Mouse (Mus musculus) hindbrain, embryonic 10.5 days (tissue): ENCODE data around the gene Plac1. TPM values are rescaled to one million over a fixed set of nuclear protein-coding genes. Genes with fewer than 3 reads are reported as not detected.

Source experiments
- DNase-seq: peaks from one replicate; pipeline ENCODE4 v3.0.0-alpha.2; 2017; ENCODE audit warnings: low spot score
- H3K27ac ChIP-seq: fragments of 300-500 bp; sonication (generic); 2 replicates; pipeline ENCODE4 v1.5.1; 2016; ENCODE audit warnings: mild to moderate bottlenecking, moderate library complexity
- H3K27me3 ChIP-seq: fragments of 300-500 bp; sonication (generic); 2 replicates; pipeline ENCODE4 v1.6.1; 2016; ENCODE audit warnings: mild to moderate bottlenecking; ENCODE audit not compliant: poor library complexity, insufficient read depth, severe bottlenecking
- H3K36me3 ChIP-seq: fragments of 300-500 bp; sonication (generic); 2 replicates; pipeline ENCODE4 v1.6.1; 2016; ENCODE audit warnings: mild to moderate bottlenecking, moderate library complexity
- H3K4me1 ChIP-seq: fragments of 300-500 bp; sonication (generic); replicated peaks from 2 replicates; pipeline ENCODE4 v1.6.1; 2016; ENCODE audit warnings: mild to moderate bottlenecking
- H3K4me3 ChIP-seq: fragments of 300-500 bp; sonication (generic); 2 replicates; pipeline ENCODE4 v1.5.1; 2016; ENCODE audit warnings: mild to moderate bottlenecking, moderate library complexity
- H3K9me3 ChIP-seq: fragments of 300-500 bp; sonication (generic); 2 replicates; pipeline ENCODE4 v1.6.1; 2016; ENCODE audit warnings: mild to moderate bottlenecking, moderate library complexity
- WGBS: fragments of 180-500 bp; shearing (Covaris S2); methylation state at CpG from one replicate; pipeline ENCODE4 v1.1.7; 2016; 5-methylcytosine and 5-hydroxymethylcytosine counted together
- polyA plus RNA-seq: library from polyadenylated mRNA; unstranded; fragments of >200 nt; fragmentation: Nextera tagmentation; extraction: Ambion mirVana; gene quantifications from 2 replicates; pipeline ENCODE4 v1.2.1, GENCODE M21; 2016

Plac1 gene
- polyA plus RNA-seq, 1 experiment from 2014 or later: 2.3 TPM

DNA sequence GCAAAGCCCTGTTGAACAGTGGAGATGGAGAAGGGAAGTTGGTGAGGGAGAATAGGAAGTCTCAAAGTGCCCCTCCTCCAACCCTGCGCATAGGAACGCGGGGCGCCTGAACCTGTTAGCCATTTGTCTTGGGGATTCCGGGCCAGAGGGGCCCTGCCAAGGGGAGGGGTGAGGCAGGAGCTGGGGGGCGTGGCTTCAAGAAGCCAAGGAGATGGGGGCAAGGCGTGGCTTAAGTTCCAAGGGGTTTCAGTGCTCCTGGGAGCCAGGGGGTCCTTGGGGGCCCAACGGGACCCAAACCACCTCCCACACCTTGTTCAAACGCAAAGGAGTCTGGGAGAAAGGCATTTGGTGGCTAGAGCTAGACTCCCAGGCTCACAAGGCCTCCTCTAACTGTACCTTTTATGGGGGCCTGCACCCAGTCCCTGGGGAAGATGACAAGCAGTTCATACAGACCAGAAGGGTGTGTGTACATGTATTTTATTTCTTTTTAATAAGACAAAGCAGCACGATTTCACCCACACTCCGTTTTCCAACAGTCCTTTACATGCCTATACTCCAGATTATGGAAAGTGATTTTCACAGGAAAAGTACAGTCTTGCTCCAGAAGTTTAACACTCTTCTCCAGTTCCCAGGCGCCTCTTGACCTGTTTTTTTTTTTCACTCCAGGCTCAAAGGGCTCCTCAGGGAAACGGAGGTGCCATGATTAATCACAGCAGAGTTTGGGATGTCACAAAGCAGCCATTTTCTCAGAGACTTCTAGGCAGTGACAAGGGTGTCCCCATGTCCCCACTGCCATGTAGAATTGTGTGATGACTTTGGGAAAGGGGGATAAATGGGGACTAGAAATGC is 187.0 kb downstream of the Plac1 start:
- H3K4me3 ChIP-seq: peak overlapping the region; percentile 31
- DNase-seq: peak; percentile 53
- WGBS: 22% methylated on average over 13 of the region's 13 CpGs

DNA sequence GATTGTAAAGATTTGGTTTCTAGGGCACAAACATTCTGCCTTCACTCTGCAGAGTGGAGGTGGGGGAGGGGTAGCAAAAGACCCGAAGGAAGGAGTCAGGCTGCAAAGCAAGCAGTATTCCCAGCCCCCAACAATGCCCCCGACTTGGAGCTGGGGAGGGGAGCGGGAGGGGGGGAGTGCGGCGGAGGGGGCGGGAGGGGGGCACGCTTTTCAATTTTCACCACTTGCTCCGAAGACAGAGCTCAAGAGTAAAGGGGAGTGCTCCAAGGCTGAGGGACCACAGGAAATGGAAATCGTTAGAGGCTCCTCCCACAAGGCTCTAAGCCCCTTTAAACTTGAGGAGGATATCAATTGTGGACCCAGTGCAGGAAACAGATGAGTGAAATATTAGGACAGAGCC is 189.6 kb downstream of the Plac1 start:
- DNase-seq: peak; percentile 42
- no peaks in the 10 kb centered on the region for H3K27me3 ChIP-seq
- H3K4me1 ChIP-seq: peaks cover 31% of the 10 kb centered on the region
- H3K36me3 ChIP-seq: no peaks in the 10 kb centered on the region
- H3K27ac ChIP-seq: peak overlapping the region; percentile 77; the same call in 1 of the 2 replicates
- no peaks in the 10 kb centered on the region for H3K9me3 ChIP-seq
- WGBS: 13% methylated on average over 9 of the region's 9 CpGs
- peak overlapping the region; percentile 48 for H3K4me3 ChIP-seq

More for the DNA sequence above, 187.0 kb downstream of the Plac1 start:
- H3K27ac ChIP-seq: no peak overlapping the region
- peaks cover 3% of the 10 kb centered on the region; the same call in 1 of the 2 replicates for H3K9me3 ChIP-seq
- peaks cover 36% of the 10 kb centered on the region for H3K4me1 ChIP-seq
- H3K36me3 ChIP-seq: no peaks in the 10 kb centered on the region
- peaks cover 7% of the 10 kb centered on the region for H3K27me3 ChIP-seq

- WGBS: 34% methylated on average over 4 of the region's 4 CpGs
- no peaks in the 10 kb centered on the region for H3K9me3 ChIP-seq
- no peak overlapping the region for H3K4me3 ChIP-seq
- H3K4me1 ChIP-seq: peaks cover 33% of the 10 kb centered on the region
- H3K27me3 ChIP-seq: no peaks in the 10 kb centered on the region
- no peaks in the 10 kb centered on the region for H3K36me3 ChIP-seq
- no peak for DNase-seq
- H3K27ac ChIP-seq: no peak overlapping the region
Observed at GRCm38 (mm10) chrX:53049196-53049595, 190.7 kb downstream of the Plac1 start.

- no peaks in the 10 kb centered on the region for H3K36me3 ChIP-seq
- no peak for DNase-seq
- 70% methylated on average over 2 of the region's 2 CpGs for WGBS
- H3K27me3 ChIP-seq: no peaks in the 10 kb centered on the region
- peaks cover 23% of the 10 kb centered on the region; the same call in 1 of the 2 replicates for H3K4me1 ChIP-seq
- H3K4me3 ChIP-seq: no peak overlapping the region
- H3K9me3 ChIP-seq: no peaks in the 10 kb centered on the region
- H3K27ac ChIP-seq: no peak overlapping the region
Observed at GRCm38 (mm10) chrX:53046911-53047310, 193.0 kb downstream of the Plac1 start.

DNA sequence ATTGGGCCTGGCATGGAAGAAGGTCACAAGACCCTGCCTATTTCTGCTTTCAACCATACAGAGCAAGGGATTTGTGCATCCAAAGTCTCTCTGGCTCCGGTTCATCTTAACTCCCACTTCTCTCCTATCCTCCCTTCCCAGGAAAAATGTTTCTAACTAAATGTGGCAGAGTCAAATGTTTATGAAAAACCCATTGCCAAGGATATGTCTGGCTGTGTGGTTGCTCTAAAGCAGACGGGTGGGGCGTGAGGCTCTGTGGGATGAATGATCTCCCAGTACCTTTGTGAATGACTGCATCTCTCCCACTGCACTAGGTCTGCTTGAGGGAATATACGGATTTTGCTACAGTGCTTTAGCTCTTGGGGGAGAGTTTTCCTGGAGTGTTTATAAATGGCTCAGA is 193.9 kb downstream of the Plac1 start:
- H3K4me3 ChIP-seq: no peak overlapping the region
- 77% methylated on average over 4 of the region's 4 CpGs for WGBS
- H3K4me1 ChIP-seq: peaks cover 23% of the 10 kb centered on the region; the same call in 1 of the 2 replicates
- no peaks in the 10 kb centered on the region for H3K9me3 ChIP-seq
- DNase-seq: no peak
- H3K36me3 ChIP-seq: no peaks in the 10 kb centered on the region
- no peak overlapping the region for H3K27ac ChIP-seq
- H3K27me3 ChIP-seq: no peaks in the 10 kb centered on the region

GRCm38 (mm10) chrX:53045187-53045903 is 194.6 kb downstream of the Plac1 start:
- H3K27me3 ChIP-seq: no peaks in the 10 kb centered on the region
- DNase-seq: no peak
- H3K36me3 ChIP-seq: no peaks in the 10 kb centered on the region
- H3K4me3 ChIP-seq: no peak overlapping the region
- peaks cover 19% of the 10 kb centered on the region; the same call in 1 of the 2 replicates for H3K4me1 ChIP-seq
- H3K9me3 ChIP-seq: no peaks in the 10 kb centered on the region
- no peak overlapping the region for H3K27ac ChIP-seq
- WGBS: 45% methylated on average over 10 of the region's 10 CpGs

GRCm38 (mm10) chrX:53041006-53041405 is 198.9 kb downstream of the Plac1 start:
- H3K9me3 ChIP-seq: no peaks in the 10 kb centered on the region
- H3K36me3 ChIP-seq: no peaks in the 10 kb centered on the region
- H3K27me3 ChIP-seq: no peaks in the 10 kb centered on the region
- no peak overlapping the region for H3K4me3 ChIP-seq
- no peak overlapping the region for H3K27ac ChIP-seq
- 82% methylated on average over 6 of the region's 6 CpGs for WGBS
- DNase-seq: no peak
- H3K4me1 ChIP-seq: peaks cover 12% of the 10 kb centered on the region

GRCm38 (mm10) chrX:53040138-53040537 is 199.8 kb downstream of the Plac1 start:
- Histone ChIP-seq H3K36me3 (no peaks in the 10 kb centered on the region), H3K4me1 (peaks cover 7% of the 10 kb centered on the region), H3K27ac (no peak overlapping the region), H3K4me3 (no peak overlapping the region), H3K27me3 (no peaks in the 10 kb centered on the region), H3K9me3 (no peaks in the 10 kb centered on the region)
- DNase-seq: no peak
- WGBS: 85% methylated on average over 6 of the region's 6 CpGs

DNA sequence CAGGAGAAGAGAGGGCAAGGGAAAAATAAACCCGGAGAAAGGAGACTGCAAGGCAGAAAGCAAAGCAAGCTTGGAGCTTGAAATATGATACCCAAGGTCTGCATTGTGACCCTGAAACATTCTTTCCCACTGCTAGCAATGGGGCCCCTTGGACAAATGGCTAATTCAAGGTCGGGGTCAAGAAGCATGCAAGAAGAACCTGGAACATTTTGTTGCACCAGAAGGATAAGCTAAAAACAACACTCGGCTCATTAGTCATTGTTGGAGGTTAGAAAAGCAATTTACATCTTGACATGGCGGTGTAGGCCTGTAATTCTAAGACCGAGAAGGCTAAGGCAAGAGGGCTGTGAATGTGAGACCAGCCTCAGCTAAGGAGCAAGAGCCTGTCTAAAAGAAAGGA is 200.3 kb downstream of the Plac1 start:
- Histone ChIP-seq H3K4me3 (no peak overlapping the region), H3K9me3 (no peaks in the 10 kb centered on the region), H3K4me1 (peaks cover 7% of the 10 kb centered on the region), H3K27ac (no peak overlapping the region), H3K27me3 (no peaks in the 10 kb centered on the region), H3K36me3 (no peaks in the 10 kb centered on the region)
- DNase-seq: no peak
- 42% methylated on average over 5 of the region's 5 CpGs for WGBS

DNA sequence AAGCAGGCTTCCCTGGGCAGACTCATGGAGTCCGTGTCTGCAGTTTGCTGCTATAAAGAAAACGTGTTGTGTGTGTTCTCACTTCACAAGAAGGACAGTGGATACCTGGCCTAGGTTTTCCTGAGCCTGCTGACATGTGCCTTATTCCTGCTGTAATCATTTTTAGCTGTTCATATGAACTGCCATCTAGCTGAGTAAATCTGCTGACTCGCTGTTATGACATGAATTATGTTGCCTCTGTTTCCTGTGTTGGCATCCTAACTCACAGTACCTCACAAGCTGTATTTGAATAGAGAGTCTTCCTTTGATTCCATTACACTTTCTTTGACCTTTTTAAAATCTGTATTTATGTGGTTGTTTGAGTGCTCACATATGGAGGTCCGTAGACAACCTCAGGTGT is 201.7 kb downstream of the Plac1 start:
- no peak for DNase-seq
- H3K27ac ChIP-seq: no peak overlapping the region
- H3K9me3 ChIP-seq: no peaks in the 10 kb centered on the region
- 83% methylated on average over 4 of the region's 4 CpGs for WGBS
- H3K36me3 ChIP-seq: no peaks in the 10 kb centered on the region
- no peaks in the 10 kb centered on the region for H3K27me3 ChIP-seq
- H3K4me1 ChIP-seq: peaks cover 7% of the 10 kb centered on the region
- H3K4me3 ChIP-seq: no peak overlapping the region

GRCm38 (mm10) chrX:53029559-53029958 is 210.4 kb downstream of the Plac1 start:
- Histone ChIP-seq H3K36me3 (no peaks in the 10 kb centered on the region), H3K27ac (no peak overlapping the region), H3K4me3 (no peak overlapping the region), H3K9me3 (no peaks in the 10 kb centered on the region), H3K27me3 (no peaks in the 10 kb centered on the region), H3K4me1 (no peaks in the 10 kb centered on the region)
- 80% methylated on average over 5 of the region's 5 CpGs for WGBS
- DNase-seq: no peak

DNA sequence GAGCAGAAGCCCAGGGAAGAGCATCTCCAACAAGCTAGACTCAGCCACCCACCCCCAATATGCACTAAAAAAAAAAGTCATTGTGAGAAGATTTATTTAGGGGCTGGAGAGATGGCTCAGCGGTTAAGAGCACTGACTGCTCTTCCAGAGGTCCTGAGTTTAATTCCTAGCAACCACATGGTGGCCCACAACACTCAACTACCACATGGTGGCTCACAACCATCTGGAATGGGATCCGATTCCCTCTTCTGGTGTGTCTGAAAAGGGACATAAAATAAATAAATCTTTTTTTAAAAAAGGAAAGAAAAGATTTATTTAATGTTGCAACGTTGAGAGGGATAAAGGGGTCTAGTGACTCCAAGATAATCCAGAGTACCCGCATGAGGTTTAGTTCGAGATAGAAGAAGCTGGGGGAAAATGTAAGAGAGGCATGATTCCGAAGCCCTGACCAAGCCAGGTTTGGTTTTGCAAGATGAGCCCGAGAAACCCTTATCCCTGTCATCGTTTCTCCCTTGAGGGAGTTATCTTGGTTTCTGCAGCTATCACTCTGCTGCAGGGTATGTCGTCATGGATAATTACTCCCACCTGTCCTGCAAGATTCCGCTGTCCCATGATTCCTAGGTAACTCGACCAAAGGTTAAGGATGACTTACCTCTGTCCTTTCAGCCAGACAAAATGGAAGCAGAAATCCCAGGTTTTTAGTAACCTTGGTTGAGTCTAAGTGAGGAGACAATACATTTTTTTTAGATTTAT is 214.3 kb downstream of the Plac1 start:
- H3K9me3 ChIP-seq: no peaks in the 10 kb centered on the region
- H3K36me3 ChIP-seq: peaks cover 6% of the 10 kb centered on the region; the same call in 1 of the 2 replicates
- DNase-seq: no peak
- H3K4me1 ChIP-seq: no peaks in the 10 kb centered on the region
- H3K4me3 ChIP-seq: no peak overlapping the region
- H3K27ac ChIP-seq: no peak overlapping the region
- WGBS: 69% methylated on average over 11 of the region's 11 CpGs
- no peaks in the 10 kb centered on the region for H3K27me3 ChIP-seq
